Mouse (Mus musculus) ovary, postnatal 14 days (tissue): ENCODE data around the gene Klf11.

Experiments
- DNase-seq: peaks from one replicate; pipeline ENCODE4 v3.0.0; 2022; ENCODE audit warnings: low spot score

The Klf11 gene

GRCm38 (mm10) chr12:24705502-24706263, 54.6 kb downstream of the Klf11 start:
- no peak for DNase-seq

DNA sequence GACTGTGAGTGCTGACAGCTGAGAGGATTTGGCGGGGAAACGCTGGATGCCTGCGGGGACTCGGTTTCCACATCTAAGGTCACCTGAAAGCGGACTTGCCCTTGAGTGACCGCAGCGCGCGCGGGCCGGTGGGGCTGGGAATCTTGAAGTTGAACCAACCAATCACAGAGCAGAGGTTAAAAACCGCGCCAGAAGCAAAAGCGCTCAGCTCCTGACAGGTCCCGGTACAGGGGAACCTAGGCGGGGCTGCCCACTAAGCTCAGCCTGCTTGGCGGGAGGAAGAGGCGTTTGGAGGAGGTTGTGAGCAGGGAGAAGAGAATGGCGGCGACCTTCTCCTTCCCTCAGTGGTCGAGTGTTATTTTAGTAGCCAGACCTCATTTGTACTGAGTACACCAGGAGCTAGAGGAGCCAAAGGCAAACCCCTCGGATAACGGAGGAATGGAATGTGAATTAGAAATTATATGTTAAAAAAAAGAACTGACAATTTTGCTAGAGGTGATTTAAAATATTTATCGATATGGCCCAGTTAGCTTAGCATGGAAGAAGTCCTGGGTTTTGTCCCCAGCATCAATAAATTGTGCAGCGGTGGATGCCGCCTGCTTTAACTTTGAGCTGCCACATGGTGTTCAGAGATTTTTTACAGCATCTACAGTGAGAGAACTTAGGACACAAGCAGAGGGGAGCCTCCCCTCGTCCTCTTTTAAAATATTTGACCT, 55.8 kb downstream of the Klf11 start:
- DNase-seq: no peak

- no peak for DNase-seq
Observed at GRCm38 (mm10) chr12:24707480-24707802, 56.4 kb downstream of the Klf11 start.

- peak; percentile 91 for DNase-seq
Observed at GRCm38 (mm10) chr12:24707954-24708823, 57.1 kb downstream of the Klf11 start, which contains the start of gene Rrm2. TSS of gene Rrm2 (plus strand) at chr12:24708241.

- no peak for DNase-seq
Observed at GRCm38 (mm10) chr12:24708824-24709218, 57.7 kb downstream of the Klf11 start.

DNA sequence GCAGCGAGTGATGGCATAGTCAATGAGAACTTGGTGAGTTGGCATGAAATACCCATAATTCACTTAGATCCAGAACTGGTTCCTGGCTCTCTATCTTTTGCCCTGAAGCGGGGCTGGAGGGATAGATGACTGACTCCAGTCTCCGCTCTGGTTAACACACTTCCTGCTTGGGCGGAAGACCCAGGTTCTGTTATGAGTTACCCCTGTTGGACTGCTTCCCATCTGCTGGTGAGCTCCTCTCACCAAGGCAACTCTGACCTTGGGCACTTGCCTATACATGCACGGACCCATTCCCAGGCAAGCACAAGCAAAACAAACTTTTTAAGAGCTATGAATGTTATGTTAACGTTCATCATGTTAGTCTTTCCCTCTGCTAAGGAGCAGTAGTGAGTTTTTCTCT, 58.3 kb downstream of the Klf11 start:
- DNase-seq: no peak

DNA sequence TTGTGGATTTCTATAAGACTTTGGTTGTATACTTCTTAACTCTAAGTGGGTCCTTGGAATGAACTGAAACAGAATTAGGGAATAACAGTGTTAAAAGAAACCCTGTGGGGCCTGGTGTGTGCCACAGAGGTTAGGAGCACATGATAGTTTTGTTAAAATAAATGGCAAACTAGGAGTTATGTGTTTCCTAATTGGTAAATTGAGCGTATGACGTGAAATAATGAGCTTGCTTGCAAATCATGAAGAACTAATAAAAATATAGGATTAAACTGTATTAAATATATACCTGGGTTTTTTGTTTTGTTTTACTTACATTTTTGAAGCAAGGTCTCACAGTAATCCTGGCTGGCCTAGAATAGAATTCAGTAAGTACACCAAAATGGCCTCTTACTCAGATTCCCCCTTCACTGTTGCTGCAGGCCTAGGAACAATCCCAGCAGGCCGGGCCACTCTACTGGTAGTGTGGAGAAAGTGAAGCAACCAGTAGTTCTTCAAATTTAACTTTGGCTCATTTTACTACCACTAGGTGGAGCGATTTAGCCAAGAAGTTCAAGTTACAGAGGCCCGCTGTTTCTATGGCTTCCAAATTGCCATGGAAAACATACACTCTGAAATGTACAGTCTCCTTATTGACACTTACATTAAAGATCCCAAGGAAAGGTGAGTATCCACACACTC, 58.9 kb downstream of the Klf11 start:
- peak; percentile 34 for DNase-seq

DNA sequence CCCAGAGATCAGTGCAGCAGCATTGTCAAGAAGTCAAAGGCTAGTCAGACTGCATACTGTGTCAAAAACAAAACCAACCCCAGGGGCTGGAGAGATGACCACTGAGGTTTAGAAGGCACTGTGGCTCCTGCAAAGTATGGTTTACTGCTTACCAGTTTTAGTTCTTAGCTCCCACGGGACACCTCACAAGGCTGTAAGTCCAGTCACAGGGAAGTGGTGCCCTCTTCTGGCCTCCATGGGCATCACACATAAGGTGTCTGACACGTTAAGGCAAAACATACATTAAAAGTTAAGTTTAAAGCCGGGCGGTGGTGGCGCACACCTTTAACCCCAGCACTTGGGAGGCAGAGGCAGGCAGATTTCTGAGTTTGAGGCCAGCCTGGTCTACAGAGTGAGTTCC, 59.6 kb downstream of the Klf11 start:
- no peak for DNase-seq
